30 mouse cellular contexts compared by ENCODE assay signal in genomic region chr19:38633306-38633705, GRCm38 (mm10).
A peak's percentile ranks its signal among the peaks of the same experiment; 100 is the strongest.
DNase-seq lines count a peak whose midpoint lies in the region; ATAC-seq lines count a peak whose summit lies in the region.
"Had no signal": no experiment of that assay in that cellular context is flagged by ENCODE, and none has a peak within 500 bp of the region (broad histone marks: within the 10 kb centered on the region; RNA-seq: fewer than 3 reads in every experiment).

No protein-coding gene starts in this region.

- no peak overlapping the region for H3K4me2 ChIP-seq in midbrain, embryonic 11.5 days
- H3K4me2 ChIP-seq: embryonic facial prominence, embryonic 12.5 days; heart, embryonic 13.5 days; hindbrain, embryonic 15.5 days; limb, embryonic 13.5 days; liver, embryonic 12.5 days; neural tube, embryonic 12.5 days had no signal

- H3K27me3 ChIP-seq in midbrain, embryonic 11.5 days (ENCODE audit: control insufficient read depth, insufficient read depth, low read length), result no peaks in the 10 kb centered on the region
- H3K27me3 ChIP-seq in midbrain, embryonic 10.5 days (ENCODE audit: low read depth, poor library complexity, severe bottlenecking), result no peaks in the 10 kb centered on the region
- H3K27me3 ChIP-seq: embryonic facial prominence, embryonic 12.5 days; heart, embryonic 13.5 days; hindbrain, embryonic 15.5 days; limb, embryonic 13.5 days; liver, embryonic 12.5 days; neural tube, embryonic 12.5 days; Patski had no signal

- ATAC-seq in midbrain, embryonic 11.5 days (ENCODE audit: low FRiP score), result no peak
- ATAC-seq: forebrain, embryonic 14.5 days; inflammation-experienced regulatory T-cells, adult 6 months; liver, embryonic 12.5 days; liver, postnatal 0 days; midbrain, embryonic 16.5 days; Patski had no signal

- no peak overlapping the region for H3K9ac ChIP-seq in midbrain, embryonic 11.5 days (ENCODE audit: low read length)
- H3K9ac ChIP-seq: embryonic facial prominence, embryonic 12.5 days; heart, embryonic 13.5 days; hindbrain, embryonic 15.5 days; limb, embryonic 13.5 days; liver, embryonic 12.5 days; liver, postnatal 0 days; neural tube, embryonic 12.5 days had no signal

- H3K27ac ChIP-seq in midbrain, embryonic 11.5 days (ENCODE audit: low read depth, low read length), result no peak overlapping the region
- no peak overlapping the region for H3K27ac ChIP-seq in midbrain, embryonic 10.5 days (replicated peaks)
- H3K27ac ChIP-seq: embryonic facial prominence, embryonic 12.5 days; heart, embryonic 13.5 days; hindbrain, embryonic 10.5 days; hindbrain, embryonic 15.5 days; limb, embryonic 13.5 days; liver, embryonic 12.5 days; macrophage; neural tube, embryonic 12.5 days had no signal

- H3K4me1 ChIP-seq in midbrain, embryonic 11.5 days (ENCODE audit: control insufficient read depth, insufficient read depth, low read length), result no peaks in the 10 kb centered on the region
- H3K4me1 ChIP-seq in midbrain, embryonic 10.5 days, result no peaks in the 10 kb centered on the region
- H3K4me1 ChIP-seq: hindbrain, embryonic 10.5 days; hindbrain, embryonic 15.5 days; liver, embryonic 12.5 days; neural tube, embryonic 12.5 days had no signal

- no peaks in the 10 kb centered on the region for H3K9me3 ChIP-seq in midbrain, embryonic 11.5 days (ENCODE audit: control insufficient read depth, low read length)
- no peaks in the 10 kb centered on the region for H3K9me3 ChIP-seq in midbrain, embryonic 10.5 days (replicated peaks)
- H3K9me3 ChIP-seq: embryonic facial prominence, embryonic 12.5 days; heart, embryonic 13.5 days; hindbrain, embryonic 10.5 days; hindbrain, embryonic 15.5 days; limb, embryonic 13.5 days; liver, embryonic 12.5 days; neural tube, embryonic 12.5 days had no signal

- no peak overlapping the region for H3K4me3 ChIP-seq in midbrain, embryonic 11.5 days (ENCODE audit: low read depth, low read length)
- no peak overlapping the region for H3K4me3 ChIP-seq in midbrain, embryonic 10.5 days
- H3K4me3 ChIP-seq: embryonic facial prominence, embryonic 12.5 days; heart, embryonic 13.5 days; hindbrain, embryonic 10.5 days; hindbrain, embryonic 15.5 days; limb, embryonic 13.5 days; liver, embryonic 12.5 days; neural tube, embryonic 12.5 days had no signal

- intact Hi-C loops in left cerebral cortex, postnatal 10 days (cut with DNase I), result no loop called here

- peak; percentile 83 for DNase-seq in heart, adult 11 months
- no peak for DNase-seq in heart, postnatal 4 days
- peak; percentile 76 for DNase-seq in midbrain, embryonic 11.5 days (ENCODE audit: low spot score, missing footprints)
- no peak for DNase-seq in midbrain, embryonic 10.5 days (ENCODE audit: low spot score)
- peak; percentile 41 for DNase-seq in embryo, embryonic 11 days
- no peak for DNase-seq in left cerebral cortex, postnatal 10 days (ENCODE audit: extremely low spot score in 1 of 2, low spot score in 2 of 2)
- DNase-seq in frontal cortex, adult 2 months (ENCODE audit: extremely low spot score in 1 of 2, low spot score in 1 of 2), result no peak
- DNase-seq: adrenal gland, postnatal 10 days; cerebellum, adult 8-10 months; cerebellum, postnatal 36 days; heart, postnatal 10 days; kidney, adult 9 months; kidney, postnatal 10 days; liver, postnatal 0 days; lung, postnatal 10 days; right cerebral cortex, adult 18-20 months; spleen, adult 18-20 months; thymus, postnatal 25 days had no signal

- 75% methylated on average over 5 of the region's 5 CpGs for WGBS in midbrain, embryonic 11.5 days
- WGBS in midbrain, embryonic 10.5 days, result 69% methylated on average over 5 of the region's 5 CpGs

- H3K36me3 ChIP-seq in midbrain, embryonic 11.5 days (ENCODE audit: control insufficient read depth, insufficient read depth, low read length), result no peaks in the 10 kb centered on the region
- no peaks in the 10 kb centered on the region for H3K36me3 ChIP-seq in midbrain, embryonic 10.5 days
- H3K36me3 ChIP-seq: embryonic facial prominence, embryonic 12.5 days; heart, embryonic 13.5 days; hindbrain, embryonic 10.5 days; hindbrain, embryonic 15.5 days; limb, embryonic 13.5 days; liver, embryonic 12.5 days; neural tube, embryonic 12.5 days had no signal

Comparison
In these comparisons a context has a peak if more than half of its experiments do, and no peak if none do; other contexts are left out.
1. DNase-seq: peak in heart, adult 11 months (single experiment), midbrain, embryonic 11.5 days (single experiment) and embryo, embryonic 11 days (single experiment); none in heart, postnatal 4 days (single experiment), midbrain, embryonic 10.5 days (single experiment), left cerebral cortex, postnatal 10 days (0 of 2) and frontal cortex, adult 2 months (0 of 2).